Mouse (Mus musculus) neural tube, embryonic 15.5 days (tissue): Measurements from ENCODE around the gene Nxn. TPM values are rescaled to one million over a fixed set of nuclear protein-coding genes. Genes with fewer than 3 reads are reported as not detected.
"Not testable (repeated sequence)": the region's sequence is repeated elsewhere in the genome, so short reads cannot be mapped to it uniquely, and the experiment has no call there.

ENCODE experiments used
- ATAC-seq: fragments of 200-750 bp; cut with Nextera tagmentation; 2 replicates; pipeline ENCODE4 v1.8.0; 2017; ENCODE audit warnings: mild to moderate bottlenecking, moderate TSS enrichment, moderate library complexity; ENCODE audit not compliant: low FRiP score
- H3K27ac ChIP-seq: fragments of 300-500 bp; sonication (generic); replicated peaks from 2 replicates; pipeline ENCODE4 v1.5.1; 2015; ENCODE audit warnings: mild to moderate bottlenecking, inconsistent platforms
- H3K27me3 ChIP-seq: fragments of 300-500 bp; sonication (generic); replicated peaks from 2 replicates; pipeline ENCODE4 v1.6.1; 2015; ENCODE audit warnings: inconsistent platforms
- H3K36me3 ChIP-seq: fragments of 300-500 bp; sonication (generic); 2 replicates; pipeline ENCODE4 v1.6.1; 2015; ENCODE audit warnings: inconsistent platforms
- H3K4me1 ChIP-seq: fragments of 300-500 bp; sonication (generic); 2 replicates; pipeline ENCODE4 v1.6.1; 2015; ENCODE audit warnings: inconsistent platforms
- H3K4me2 ChIP-seq: fragments of 300-500 bp; sonication (generic); 2 replicates; pipeline ENCODE4 v1.6.1; 2015; ENCODE audit warnings: inconsistent platforms, mild to moderate bottlenecking, moderate library complexity
- H3K4me3 ChIP-seq: fragments of 300-500 bp; sonication (generic); replicated peaks from 2 replicates; pipeline ENCODE4 v1.5.1; 2015; ENCODE audit warnings: mild to moderate bottlenecking, inconsistent platforms
- H3K9ac ChIP-seq: fragments of 300-500 bp; sonication (generic); replicated peaks from 2 replicates; pipeline ENCODE4 v1.6.1; 2015; ENCODE audit warnings: mild to moderate bottlenecking, inconsistent platforms
- H3K9me3 ChIP-seq: fragments of 300-500 bp; sonication (generic); replicated peaks from 2 replicates; pipeline ENCODE4 v1.6.1; 2016; ENCODE audit warnings: inconsistent platforms
- WGBS: fragments of 180-500 bp; shearing (Covaris S2); methylation state at CpG from one replicate; pipeline ENCODE4 v1.1.7; 2015; ENCODE audit warnings: mixed read lengths; 5-methylcytosine and 5-hydroxymethylcytosine counted together
- polyA plus RNA-seq: library from polyadenylated mRNA; unstranded; fragments of >200 nt; fragmentation: Nextera tagmentation; extraction: Ambion mirVana; gene quantifications from 2 replicates; pipeline ENCODE4 v1.2.1, GENCODE M21; 2015

Gene Nxn
- polyA plus RNA-seq, 1 experiment from 2014 or later = 27.3 TPM

- ATAC-seq = peak; percentile 98
- H3K27me3 ChIP-seq = no peaks in the 10 kb centered on the region
- no peaks in the 10 kb centered on the region for H3K9me3 ChIP-seq
- peak within 1 kb of the TSS; percentile 91 for H3K27ac ChIP-seq
- peak within 1 kb of the TSS; percentile 94 for H3K9ac ChIP-seq
- peak within 1 kb of the TSS; percentile 68 for H3K4me3 ChIP-seq
- WGBS = under 1% methylated on average over 27 of the region's 35 CpGs
- peaks cover 14% of the 10 kb centered on the region for H3K4me1 ChIP-seq
- peaks cover 37% of the 10 kb centered on the region for H3K36me3 ChIP-seq
- H3K4me2 ChIP-seq = peak within 1 kb of the TSS; percentile 78
Observed at GRCm38 (mm10) chr11:76217390-76217800, 181.5 kb downstream of the Nxn start, which contains the start of the genes Dbil5 and Gemin4. Gene Dbil5, plus strand, starts transcription at chr11:76217608. Gene Gemin4, minus strand, starts transcription at chr11:76217664.

GRCm38 (mm10) chr11:76216681-76217389 lies 182.1 kb downstream of the Nxn start:
- peak overlapping the region; percentile 91 for H3K27ac ChIP-seq
- 2% methylated on average over 33 of the region's 33 CpGs for WGBS
- peak overlapping the region; percentile 94 for H3K9ac ChIP-seq
- H3K4me2 ChIP-seq = peak overlapping the region; percentile 78
- no peaks in the 10 kb centered on the region for H3K27me3 ChIP-seq
- peak; percentile 83 for ATAC-seq
- H3K36me3 ChIP-seq = peaks cover 38% of the 10 kb centered on the region
- peak overlapping the region; percentile 68 for H3K4me3 ChIP-seq
- no peaks in the 10 kb centered on the region for H3K9me3 ChIP-seq
- peaks cover 14% of the 10 kb centered on the region for H3K4me1 ChIP-seq

- H3K36me3 ChIP-seq = peaks cover 33% of the 10 kb centered on the region
- no peak overlapping the region for H3K9ac ChIP-seq
- H3K4me2 ChIP-seq = peak overlapping the region; percentile 78
- no peaks in the 10 kb centered on the region for H3K9me3 ChIP-seq
- WGBS = 93% methylated on average over 5 of the region's 5 CpGs
- no peak for ATAC-seq
- peak overlapping the region; percentile 68 for H3K4me3 ChIP-seq
- no peaks in the 10 kb centered on the region for H3K27me3 ChIP-seq
- 0 out of 2 replicates have a peak overlapping the region, but pooled peaks have one; percentile 91 for H3K27ac ChIP-seq
- peaks cover 14% of the 10 kb centered on the region for H3K4me1 ChIP-seq
Observed at GRCm38 (mm10) chr11:76216049-76216540, 182.8 kb downstream of the Nxn start.

- Histone ChIP-seq H3K27ac (no peak overlapping the region), H3K4me2 (no peak overlapping the region), H3K36me3 (peaks cover 29% of the 10 kb centered on the region), H3K9ac (no peak overlapping the region), H3K9me3 (no peaks in the 10 kb centered on the region), H3K4me3 (no peak overlapping the region), H3K27me3 (no peaks in the 10 kb centered on the region), H3K4me1 (peaks cover 14% of the 10 kb centered on the region)
- 99% methylated on average over 2 of the region's 2 CpGs for WGBS
- ATAC-seq = no peak
Observed at GRCm38 (mm10) chr11:76215011-76215410, 183.9 kb downstream of the Nxn start.

GRCm38 (mm10) chr11:76213841-76214240 lies 185.1 kb downstream of the Nxn start:
- no peak overlapping the region for H3K27ac ChIP-seq
- peaks cover 14% of the 10 kb centered on the region for H3K4me1 ChIP-seq
- 35% methylated on average over 5 of the region's 5 CpGs for WGBS
- H3K4me2 ChIP-seq = no peak overlapping the region
- H3K27me3 ChIP-seq = no peaks in the 10 kb centered on the region
- no peak overlapping the region for H3K4me3 ChIP-seq
- H3K9me3 ChIP-seq = no peaks in the 10 kb centered on the region
- no peak for ATAC-seq
- no peak overlapping the region for H3K9ac ChIP-seq
- H3K36me3 ChIP-seq = peaks cover 32% of the 10 kb centered on the region

- not testable (repeated sequence) for ATAC-seq
Observed at GRCm38 (mm10) chr11:76211595-76211994, 187.3 kb downstream of the Nxn start.

GRCm38 (mm10) chr11:76210228-76210985 lies 188.5 kb downstream of the Nxn start:
- H3K4me3 ChIP-seq = no peak overlapping the region
- WGBS = 91% methylated on average over 13 of the region's 13 CpGs
- H3K4me1 ChIP-seq = no peaks in the 10 kb centered on the region
- H3K9me3 ChIP-seq = no peaks in the 10 kb centered on the region
- no peak overlapping the region for H3K4me2 ChIP-seq
- H3K36me3 ChIP-seq = peaks cover 66% of the 10 kb centered on the region
- H3K27me3 ChIP-seq = no peaks in the 10 kb centered on the region
- no peak overlapping the region for H3K9ac ChIP-seq
- ATAC-seq = no peak
- H3K27ac ChIP-seq = no peak overlapping the region

More at GRCm38 (mm10) chr11:76211595-76211994, 187.3 kb downstream of the Nxn start:
- not testable (repeated sequence) for H3K9ac ChIP-seq, H3K4me1 ChIP-seq, H3K4me3 ChIP-seq, H3K9me3 ChIP-seq, H3K27me3 ChIP-seq, H3K4me2 ChIP-seq, H3K27ac ChIP-seq
- peaks cover 54% of the 10 kb centered on the region for H3K36me3 ChIP-seq
- 92% methylated on average over 5 of the region's 6 CpGs for WGBS

Other genes starting within 250 kb of the Nxn start
- 69.4 and 69.5 TPM in 2 replicates for gene Vps53, start 219.5 kb downstream of the Nxn start, polyA plus RNA-seq
- 24.4 and 36.0 TPM in 2 replicates for gene Fam57a, start 219.5 kb downstream of the Nxn start, polyA plus RNA-seq
- 0.38 and 0.79 TPM in 2 replicates for gene Dbil5, start 181.5 kb downstream of the Nxn start, polyA plus RNA-seq
- 13.8 and 20.1 TPM in 2 replicates for gene Gemin4, start 181.5 kb downstream of the Nxn start, polyA plus RNA-seq
- 27.3 and 28.1 TPM in 2 replicates for gene Mrm3, start 155.4 kb downstream of the Nxn start, polyA plus RNA-seq
- gene Glod4, start 155.4 kb downstream of the Nxn start, polyA plus RNA-seq = 112 and 123 TPM in 2 replicates
- 107 and 108 TPM in 2 replicates for gene Timm22, start 7.8 kb upstream of the Nxn start, polyA plus RNA-seq
- gene Abr, start 223.2 kb upstream of the Nxn start, polyA plus RNA-seq = 73.5 and 88.3 TPM in 2 replicates